In genomic region chr10:126972051-126972725, GRCm38 (mm10) we compare ENCODE assay signal across 8 mouse cellular contexts. TPM values are rescaled to one million over a fixed set of nuclear protein-coding genes. Genes with fewer than 3 reads are reported as not detected.
DNase-seq lines count a peak whose midpoint lies in the region; ATAC-seq and TF ChIP-seq lines count a peak whose summit lies in the region.

No protein-coding gene starts in this region.

- no peaks in the 10 kb centered on the region for H3K36me3 ChIP-seq in kidney, adult 2 months (ENCODE audit: control insufficient read depth, insufficient read depth, low read length)
- no peaks in the 10 kb centered on the region for H3K36me3 ChIP-seq in lung, embryonic 15.5 days
- no peaks in the 10 kb centered on the region for H3K36me3 ChIP-seq in small intestine, adult 2 months (ENCODE audit: control insufficient read depth, insufficient read depth, low read length)

- H3K4me3 ChIP-seq in kidney, adult 2 months (ENCODE audit: insufficient read depth, low read depth, low read length) = no peak overlapping the region
- no peak overlapping the region for H3K4me3 ChIP-seq in lung, embryonic 15.5 days
- no peak overlapping the region for H3K4me3 ChIP-seq in small intestine, adult 2 months (ENCODE audit: low read depth, low read length)

- no peak for TF ChIP-seq CTCF in kidney, adult 2 months (conservative IDR thresholded peaks at IDR 0.05; ENCODE audit: insufficient read depth, insufficient read length, low read depth, low read length)
- TF ChIP-seq CTCF in small intestine, adult 2 months (IDR thresholded peaks at IDR 0.05; ENCODE audit: extremely low read depth, insufficient read length, insufficient replicate concordance, low read depth, low read length) = no peak

- H3K27me3 ChIP-seq in kidney, adult 2 months (replicated peaks; ENCODE audit: control insufficient read depth, insufficient read depth, low read length) = no peaks in the 10 kb centered on the region
- H3K27me3 ChIP-seq in lung, embryonic 15.5 days = no peaks in the 10 kb centered on the region
- H3K27me3 ChIP-seq in small intestine, adult 2 months (ENCODE audit: control insufficient read depth, insufficient read depth, low read length) = no peaks in the 10 kb centered on the region

- H3K4me2 ChIP-seq in lung, embryonic 15.5 days = peak overlapping the region; percentile 40

- TF ChIP-seq POLR2A in kidney, adult 2 months (IDR thresholded peaks at IDR 0.05; ENCODE audit: low read depth, low read length) = no peak
- no peak for TF ChIP-seq POLR2A in small intestine, adult 2 months (IDR thresholded peaks at IDR 0.05; ENCODE audit: low read depth, low read length)

- no peaks in the 10 kb centered on the region for H3K9me3 ChIP-seq in lung, embryonic 15.5 days

- peak; percentile 98 for DNase-seq in heart, adult 11 months
- no peak for DNase-seq in heart, adult 8-10 months (ENCODE audit: low spot score)
- DNase-seq in gastrocnemius, postnatal 25 days = peak; percentile 73
- peak; percentile 76 for DNase-seq in kidney, adult 2 months
- no peak for DNase-seq in right cerebral cortex, adult 18-20 months

- H3K27ac ChIP-seq in kidney, adult 2 months (ENCODE audit: insufficient read depth, low read depth, low read length) = peak overlapping the region; percentile 87; the same call in 1 of the 2 replicates
- H3K27ac ChIP-seq in lung, embryonic 15.5 days = peak overlapping the region; percentile 89
- peak overlapping the region; percentile 35 for H3K27ac ChIP-seq in small intestine, adult 2 months (ENCODE audit: insufficient read depth, low read depth, low read length)

- WGBS in kidney, adult 2 months = 45% methylated on average over 13 of the region's 13 CpGs
- 9% methylated on average over 13 of the region's 13 CpGs for WGBS in lung, embryonic 15.5 days
- WGBS in small intestine, adult 2 months = 27% methylated on average over 13 of the region's 13 CpGs

- H3K9ac ChIP-seq in lung, embryonic 15.5 days = peak overlapping the region; percentile 22; the same call in 1 of the 2 replicates

- ATAC-seq in lung, embryonic 15.5 days (ENCODE audit: borderline replicate concordance, extremely low read depth, low FRiP score, low TSS enrichment) = peak; percentile 85
- ATAC-seq in cerebellum, adult (ENCODE audit: insufficient number of reproducible peaks, low FRiP score, low TSS enrichment) = no peak

- H3K4me1 ChIP-seq in kidney, adult 2 months (ENCODE audit: control insufficient read depth, insufficient read depth, low read length) = peaks cover 14% of the 10 kb centered on the region; the same call in 1 of the 2 replicates
- H3K4me1 ChIP-seq in lung, embryonic 15.5 days = peaks cover 56% of the 10 kb centered on the region
- H3K4me1 ChIP-seq in small intestine, adult 2 months (ENCODE audit: control insufficient read depth, insufficient read depth, insufficient read length, low read length) = peaks cover 25% of the 10 kb centered on the region

RNA-seq across cellular contexts. Expression of gene Ctdsp2, which starts 6.3 kb away (rescaled TPM):
- total RNA-seq in heart, adult 8-10 months (2022) = 100 to 1,000 TPM in 2 of 4 experiments, 10 to 100 TPM in 2; 84.6 to 110 (median 95.0) TPM
- 10 to 100 TPM; 90.6 to 98.7 TPM for total RNA-seq in gastrocnemius, postnatal 25 days (2021)
- polyA plus RNA-seq in kidney, adult 2 months (2012; rRNA removed) = 118 and 126 TPM in 2 replicates
- polyA plus RNA-seq in lung, embryonic 15.5 days (2015; fragmentation: Nextera tagmentation; extraction: Ambion mirVana) = 68.6 and 73.1 TPM in 2 replicates
- polyA plus RNA-seq in small intestine, adult 2 months (2012; rRNA removed) = 43.9 and 118 TPM in 2 replicates

RNA-seq across cellular contexts. Expression of gene Avil, which starts 28.3 kb away (rescaled TPM):
- total RNA-seq in heart, adult 8-10 months (2022) = under 1 TPM; 0.32 to 0.87 (median 0.42) TPM
- 1 to 10 TPM; 1.5 to 2.3 TPM for total RNA-seq in gastrocnemius, postnatal 25 days (2021)
- polyA plus RNA-seq in kidney, adult 2 months (2012; rRNA removed) = 0.14 and 0.19 TPM in 2 replicates
- polyA plus RNA-seq in lung, embryonic 15.5 days (2015; fragmentation: Nextera tagmentation; extraction: Ambion mirVana) = 0.25 and 0.39 TPM in 2 replicates
- 2.4 and 6.9 TPM in 2 replicates for polyA plus RNA-seq in small intestine, adult 2 months (2012; rRNA removed)

RNA-seq across cellular contexts. Expression of gene Tsfm, which starts 58.5 kb away (rescaled TPM):
- total RNA-seq in heart, adult 8-10 months (2022) = 10 to 100 TPM; 50.9 to 67.0 (median 55.9) TPM
- 10 to 100 TPM; 20.9 TPM for total RNA-seq in gastrocnemius, postnatal 25 days (2021)
- polyA plus RNA-seq in kidney, adult 2 months (2012; rRNA removed) = 54.0 and 58.1 TPM in 2 replicates
- 73.2 and 79.2 TPM in 2 replicates for polyA plus RNA-seq in lung, embryonic 15.5 days (2015; fragmentation: Nextera tagmentation; extraction: Ambion mirVana)
- polyA plus RNA-seq in small intestine, adult 2 months (2012; rRNA removed) = 24.7 and 36.4 TPM in 2 replicates

Comparison
In these comparisons a context has a peak if more than half of its experiments do, and no peak if none do; other contexts are left out.
1. DNase-seq: peak in heart, adult 11 months (single experiment), gastrocnemius, postnatal 25 days (single experiment) and kidney, adult 2 months (single experiment); none in heart, adult 8-10 months (single experiment) and right cerebral cortex, adult 18-20 months (single experiment).
2. H3K27ac ChIP-seq: peak in every context shown above with its lines; median percentile 89 in lung, embryonic 15.5 days; 87 in kidney, adult 2 months; 35 in small intestine, adult 2 months.